Mouse (Mus musculus) central nervous system, embryonic 18 days (tissue): ENCODE measurements around the gene Gm20388. TPM values are rescaled to one million over a fixed set of nuclear protein-coding genes. Genes with fewer than 3 reads are reported as not detected.

Experiments
- polyA plus RNA-seq: library from polyadenylated mRNA; depleted of rRNA; stranded (reverse); fragments of >200 nt; gene quantifications from 2 replicates; pipeline ENCODE4 v1.2.3, GENCODE M21; 2012; rRNA removed

Gm20388 gene
- polyA plus RNA-seq: 45.4 and 47.0 TPM in 2 replicates

DNA sequence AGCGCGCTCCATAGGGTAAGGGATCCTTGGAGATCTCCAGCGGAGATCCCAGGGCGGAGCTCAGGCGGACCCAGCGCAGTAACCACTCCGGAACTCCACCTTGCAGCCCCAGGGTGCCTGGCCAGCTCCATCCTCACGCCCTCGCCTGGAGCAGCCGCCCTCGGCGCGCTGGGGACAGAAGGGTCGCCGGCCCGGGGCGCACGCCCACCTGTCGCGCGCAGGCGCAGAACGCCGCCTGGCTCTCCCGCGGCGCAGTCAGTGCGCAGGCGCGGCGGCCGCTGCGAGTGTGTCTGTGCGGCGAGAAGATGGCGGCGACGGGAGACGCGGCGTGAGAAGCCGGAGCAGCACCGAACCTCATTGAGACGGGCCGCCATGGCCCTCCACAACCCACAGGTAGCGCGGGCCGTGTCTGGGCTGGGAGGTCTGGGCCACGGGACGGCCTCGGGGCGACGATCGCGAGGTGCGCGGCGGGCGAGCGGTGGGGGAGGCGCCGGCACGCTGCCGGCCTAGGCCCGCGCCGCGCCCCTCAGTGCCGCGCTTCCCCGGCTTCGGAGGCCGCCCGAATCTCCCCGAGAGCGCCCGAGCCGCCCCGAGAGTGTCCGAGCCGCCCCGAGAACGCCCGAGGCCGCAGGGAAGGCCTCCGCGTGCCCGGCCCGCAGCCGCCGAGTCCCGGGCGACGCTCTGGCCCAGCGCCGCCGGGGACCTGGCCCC lies at the start of gene Gm20388:
Gm20388 (plus strand) TSS at position 295 of the 711 bp plus-strand sequence.

DNA sequence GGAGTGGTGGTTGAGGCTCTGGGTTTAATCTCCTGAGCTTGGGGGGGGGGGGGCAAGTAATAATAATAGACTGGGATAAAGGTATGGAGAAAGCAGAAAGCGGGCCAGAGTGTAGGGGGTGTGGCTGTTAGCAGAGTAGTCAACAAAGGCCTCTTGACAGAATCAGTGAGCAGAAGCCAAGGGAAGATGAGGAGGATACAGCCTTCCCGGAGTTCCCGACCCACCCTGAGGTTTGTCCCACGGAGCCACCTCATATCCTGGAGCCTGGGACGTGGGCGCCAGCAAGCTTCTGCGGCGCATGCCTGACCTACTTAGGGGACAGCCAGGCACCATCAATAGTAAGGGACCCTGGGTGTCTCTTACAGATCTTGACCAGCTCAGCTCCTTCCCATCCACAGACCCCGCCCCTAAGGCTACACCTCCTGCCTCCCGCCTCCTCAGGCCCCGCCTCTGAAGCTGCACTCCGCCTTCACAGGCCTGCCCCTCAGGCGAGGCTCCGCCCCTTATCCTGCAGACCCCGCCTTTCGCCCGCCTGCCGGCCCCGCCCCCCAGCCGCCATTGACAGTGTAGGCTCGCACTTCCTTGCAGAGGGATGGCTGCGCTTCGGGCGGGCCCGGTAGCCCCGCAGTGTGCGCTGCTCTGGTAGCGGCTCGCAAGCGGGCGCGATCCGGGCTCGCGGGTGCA lies 48.8 kb upstream of the Gm20388 start, which contains the start of gene Klhl36:
Klhl36 (plus strand) TSS at position 561 of the 684 bp plus-strand sequence.

DNA sequence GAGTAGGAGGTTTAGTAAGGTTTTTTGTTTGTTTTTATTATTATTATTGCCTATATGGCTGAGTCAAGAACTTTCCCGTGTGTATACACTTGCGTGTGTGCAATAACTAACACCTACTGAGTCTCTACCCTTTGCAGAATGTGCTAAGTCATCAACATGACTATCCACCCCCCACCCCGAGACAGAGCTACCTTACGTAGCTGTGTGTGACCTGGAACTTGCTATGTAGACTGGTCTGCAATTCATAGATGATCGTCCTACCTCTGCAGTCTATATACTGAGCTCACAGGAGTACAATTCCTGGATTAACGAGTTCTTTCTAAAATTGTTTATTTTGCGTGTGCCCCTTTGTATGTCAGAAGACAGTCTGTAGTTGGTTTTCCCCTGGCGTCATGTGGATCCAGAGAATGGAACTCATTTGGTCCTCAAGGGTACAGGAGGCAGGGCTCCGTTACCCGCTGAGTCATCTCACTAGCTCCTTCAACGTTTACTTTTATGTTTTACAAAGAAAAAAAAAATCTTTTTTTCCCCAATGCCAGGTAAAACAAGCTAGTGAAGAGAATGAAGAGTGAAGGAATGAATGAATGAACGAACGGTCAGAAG lies 596 bp upstream of the Gm20388 start, which contains the start of gene Usp10:
Usp10 (plus strand) TSS at position 417 of the 603 bp plus-strand sequence.

DNA sequence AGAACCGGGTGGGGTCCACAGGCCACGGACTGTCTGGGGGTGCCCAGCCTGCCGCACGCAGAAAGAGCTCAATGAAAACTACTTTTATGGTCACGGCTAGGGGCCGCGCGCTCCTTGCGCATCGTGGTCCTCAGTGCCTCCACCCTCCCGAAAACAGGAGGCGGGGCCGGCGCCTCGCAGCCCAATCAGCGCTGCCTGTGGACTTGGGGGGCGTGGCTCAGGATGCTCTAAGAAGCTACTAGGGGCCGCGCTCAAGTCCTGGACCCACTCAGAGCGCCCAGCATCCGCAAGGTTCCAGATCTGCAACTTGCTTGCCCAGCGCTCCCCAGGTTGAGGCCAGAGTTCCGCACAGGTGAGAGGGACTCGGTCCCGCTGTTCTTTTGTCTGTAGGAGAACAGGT lies 81.6 kb downstream of the Gm20388 start, which contains the start of gene Crispld2:
Crispld2 (plus strand) TSS at position 190 of the 400 bp plus-strand sequence.

DNA sequence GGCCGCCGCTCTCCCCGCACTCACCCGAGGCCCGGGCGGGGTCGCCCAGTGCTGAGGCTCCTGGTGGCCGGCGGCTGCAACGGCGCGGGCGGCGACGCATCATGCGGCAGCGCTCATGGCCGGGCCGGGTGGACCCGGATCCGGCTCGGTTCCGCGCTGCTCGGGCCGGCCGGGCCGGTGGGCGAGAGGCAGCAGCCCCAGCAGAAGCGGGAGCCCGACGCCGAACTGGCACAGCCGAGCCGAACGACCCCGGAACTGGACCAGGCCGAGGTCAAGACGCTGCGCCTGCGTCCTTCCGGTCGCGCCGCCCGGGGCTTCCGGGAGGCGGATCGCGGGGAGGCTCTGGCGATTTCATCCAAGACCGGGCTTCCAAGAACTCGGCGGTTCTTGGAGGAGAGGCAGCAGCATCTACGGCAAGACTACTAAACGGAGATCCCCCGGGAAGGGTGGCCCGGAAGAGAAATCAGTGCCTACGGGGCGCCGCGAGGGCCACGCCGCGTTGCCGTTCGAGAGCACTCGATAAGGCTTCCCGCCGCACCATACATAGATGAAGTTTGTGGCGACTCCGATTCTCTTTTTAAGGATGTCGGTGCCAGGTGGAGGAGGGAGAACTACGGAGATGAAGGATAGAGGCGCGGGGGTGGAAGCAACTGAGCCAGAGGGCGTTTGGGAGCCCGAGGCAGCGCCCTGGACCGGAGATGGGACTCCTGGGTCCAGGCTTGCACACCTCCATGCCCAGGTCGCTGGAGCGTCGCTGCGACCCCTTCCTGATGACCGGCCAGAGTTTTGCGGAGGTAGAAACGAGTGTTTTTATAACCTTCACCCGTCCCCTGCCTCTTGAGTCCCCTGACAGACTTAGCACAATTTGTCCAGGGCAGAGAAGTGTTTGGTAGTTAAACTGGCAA lies 190.7 kb downstream of the Gm20388 start, which contains the start of gene Zdhhc7:
Zdhhc7 (minus strand) TSS at position 415 of the 905 bp plus-strand sequence.

DNA sequence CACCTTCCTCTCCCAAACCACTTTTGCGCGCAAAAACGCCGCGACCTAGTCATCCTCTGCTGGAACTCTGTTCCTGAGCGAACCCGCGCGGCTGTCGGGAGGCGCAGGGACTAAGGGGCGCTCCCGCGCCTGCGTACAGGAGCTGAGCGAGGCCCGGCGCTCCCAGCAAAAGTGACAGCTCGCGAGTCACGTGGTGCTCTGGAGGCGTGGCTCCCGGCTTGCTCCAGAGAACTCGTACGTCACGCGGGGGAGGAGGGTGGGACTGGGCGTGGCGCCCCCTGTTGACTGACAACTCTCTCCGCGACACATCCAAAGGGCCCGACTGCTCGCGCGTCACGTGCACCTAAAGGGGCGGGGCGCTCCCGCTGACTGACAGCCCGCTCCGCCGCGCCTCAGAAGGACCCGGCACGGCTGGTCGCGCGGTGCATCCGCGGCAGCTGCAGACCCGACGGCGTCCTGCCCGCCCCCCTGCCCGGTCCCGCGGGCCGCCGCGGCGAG lies 203.2 kb downstream of the Gm20388 start, which contains the start of gene 6430548M08Rik:
6430548M08Rik (plus strand) TSS at position 395 of the 498 bp plus-strand sequence.

DNA sequence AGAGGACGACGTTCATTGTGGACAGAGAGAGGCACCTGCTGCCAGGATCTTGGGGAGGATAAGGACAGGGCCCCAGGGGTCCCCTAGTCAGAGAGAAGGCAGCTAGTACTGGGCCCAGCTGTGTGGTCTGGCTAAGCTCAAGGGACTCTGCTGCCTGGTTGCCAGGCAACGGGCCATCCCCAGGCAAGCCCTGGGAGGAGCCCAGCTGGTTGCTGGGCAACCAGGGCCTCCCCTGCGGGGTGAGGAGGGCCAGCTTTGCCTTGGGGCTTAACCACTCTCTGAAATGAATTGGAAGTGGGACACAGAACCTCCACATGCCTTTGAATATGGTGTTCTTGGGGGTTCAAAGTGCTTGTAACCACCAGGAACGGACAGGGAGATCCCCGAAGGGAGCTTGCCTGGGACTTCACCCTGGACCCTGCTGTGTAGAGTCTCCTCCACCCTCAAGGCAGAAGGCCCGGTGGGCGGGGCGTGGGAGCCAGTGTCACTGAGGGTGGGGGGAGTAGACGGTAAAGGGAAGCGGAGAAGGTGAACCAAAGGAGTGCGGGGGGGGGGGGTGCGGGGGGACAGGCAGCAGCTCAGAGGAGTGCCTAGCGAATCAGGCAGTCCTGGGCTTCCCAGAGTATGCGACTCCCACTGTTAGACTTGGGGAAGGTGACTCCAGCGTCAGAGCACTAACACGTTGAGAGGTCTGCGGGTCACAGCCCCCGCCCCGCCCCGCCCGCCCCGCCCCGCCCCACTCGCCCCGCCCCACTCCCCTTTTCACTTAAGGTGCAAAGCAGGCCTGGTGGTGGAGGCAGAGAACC lies 266.9 kb downstream of the Gm20388 start, which contains the start of gene Fam92b:
Fam92b (minus strand) TSS at position 149 of the 806 bp plus-strand sequence.

DNA sequence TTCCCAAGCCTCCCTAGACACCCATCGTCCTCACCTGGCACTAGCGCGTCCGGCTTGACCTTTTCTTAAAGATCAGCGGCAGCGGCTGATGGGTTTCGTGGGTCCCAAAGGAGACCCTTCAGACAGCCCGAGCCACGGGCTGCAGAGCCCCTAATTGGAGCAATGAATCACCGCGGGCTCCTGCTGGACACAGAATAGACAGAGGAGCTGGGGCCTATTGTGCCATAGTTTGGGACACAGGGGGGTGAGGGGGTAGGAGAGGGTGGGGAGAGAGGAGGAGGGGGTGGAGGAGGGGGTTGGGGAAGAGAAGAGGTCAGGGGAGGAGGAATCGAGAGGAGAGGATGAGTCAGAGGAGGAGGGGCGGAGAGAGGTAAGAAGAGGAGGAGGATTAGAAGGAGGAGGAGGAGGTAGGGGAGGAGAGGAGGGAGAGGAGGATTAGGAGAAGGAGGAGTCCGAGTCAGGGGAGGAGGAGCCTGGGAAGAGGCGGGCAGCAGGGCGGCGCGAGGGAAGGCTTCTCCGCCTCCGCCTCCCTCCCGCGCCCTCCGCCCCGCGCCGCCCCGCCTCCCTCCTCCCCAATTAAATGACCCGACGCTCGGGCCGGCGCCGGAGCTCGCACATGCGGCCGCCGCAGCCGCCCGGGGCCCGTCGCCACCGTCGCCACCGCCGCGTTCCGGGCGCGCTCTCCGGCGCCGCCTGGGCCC lies 317.4 kb downstream of the Gm20388 start, which contains the start of gene Gse1:
Gse1 (plus strand) TSS at position 566 of the 701 bp plus-strand sequence.

DNA sequence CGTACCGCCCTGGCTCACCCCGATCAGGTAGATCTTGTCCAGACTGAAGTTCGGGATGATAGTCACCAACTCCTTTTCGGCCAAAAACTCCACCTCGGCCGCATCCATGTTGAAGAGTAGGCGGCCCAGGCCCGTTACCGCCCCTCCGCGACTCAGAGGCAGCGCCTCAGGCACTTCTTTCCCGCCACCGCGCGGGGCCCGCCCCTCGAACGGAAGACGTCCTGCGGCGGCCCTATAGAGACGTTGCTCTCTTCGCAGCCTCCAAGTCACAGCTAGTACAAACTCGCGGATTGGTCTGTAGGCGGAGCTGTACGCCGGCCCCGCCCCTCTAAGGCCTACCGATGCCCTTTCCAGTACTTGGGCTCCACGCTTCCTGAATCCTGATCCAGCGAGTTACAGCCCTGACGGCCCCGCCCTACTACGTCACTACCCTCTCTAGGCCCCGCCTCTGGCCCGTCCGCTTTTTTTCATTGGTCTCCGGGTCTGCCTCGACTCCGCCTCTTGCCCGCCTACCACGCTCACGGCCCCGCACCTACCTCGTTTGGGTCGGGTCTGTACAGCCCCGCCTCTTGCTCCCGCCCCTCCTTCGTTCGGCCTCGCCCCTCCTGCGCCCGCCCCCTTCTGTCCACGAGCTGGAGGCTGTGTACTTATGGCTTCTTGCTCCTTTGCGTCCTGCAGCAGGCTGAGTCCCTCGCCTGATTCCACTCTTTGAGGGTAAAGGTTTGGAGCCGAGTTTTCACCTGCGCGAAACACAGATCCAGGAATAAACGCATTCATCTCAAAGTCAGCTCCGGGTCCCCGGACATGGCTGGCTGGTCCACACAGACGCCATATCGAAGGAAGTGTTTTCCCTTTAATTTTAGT lies 678.5 kb downstream of the Gm20388 start, which contains the start of gene Gins2:
Gins2 (minus strand) TSS at position 397 of the 864 bp plus-strand sequence.

DNA sequence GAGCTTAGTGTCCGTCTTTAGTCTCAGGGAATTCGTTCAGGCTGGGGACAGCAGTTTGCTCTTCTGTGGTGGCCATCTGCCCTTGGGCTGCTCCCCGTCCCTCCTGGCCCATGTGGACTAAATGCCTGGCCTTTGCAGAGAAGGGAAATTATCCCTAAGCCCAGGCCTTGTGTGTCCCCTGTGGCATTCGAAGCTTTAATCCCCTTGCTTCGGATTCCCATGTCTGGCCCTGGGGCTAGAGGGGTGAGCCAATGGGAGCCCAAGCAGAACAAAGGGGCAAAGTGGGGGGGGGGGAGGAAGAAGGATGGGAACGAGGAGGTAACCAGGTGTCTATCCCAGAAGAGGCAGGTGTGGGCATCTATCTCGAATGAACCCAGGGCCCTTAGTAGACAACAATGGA lies 736.9 kb downstream of the Gm20388 start, which contains the start of gene 1190005I06Rik:
1190005I06Rik (minus strand) TSS at position 101 of the 400 bp plus-strand sequence.

DNA sequence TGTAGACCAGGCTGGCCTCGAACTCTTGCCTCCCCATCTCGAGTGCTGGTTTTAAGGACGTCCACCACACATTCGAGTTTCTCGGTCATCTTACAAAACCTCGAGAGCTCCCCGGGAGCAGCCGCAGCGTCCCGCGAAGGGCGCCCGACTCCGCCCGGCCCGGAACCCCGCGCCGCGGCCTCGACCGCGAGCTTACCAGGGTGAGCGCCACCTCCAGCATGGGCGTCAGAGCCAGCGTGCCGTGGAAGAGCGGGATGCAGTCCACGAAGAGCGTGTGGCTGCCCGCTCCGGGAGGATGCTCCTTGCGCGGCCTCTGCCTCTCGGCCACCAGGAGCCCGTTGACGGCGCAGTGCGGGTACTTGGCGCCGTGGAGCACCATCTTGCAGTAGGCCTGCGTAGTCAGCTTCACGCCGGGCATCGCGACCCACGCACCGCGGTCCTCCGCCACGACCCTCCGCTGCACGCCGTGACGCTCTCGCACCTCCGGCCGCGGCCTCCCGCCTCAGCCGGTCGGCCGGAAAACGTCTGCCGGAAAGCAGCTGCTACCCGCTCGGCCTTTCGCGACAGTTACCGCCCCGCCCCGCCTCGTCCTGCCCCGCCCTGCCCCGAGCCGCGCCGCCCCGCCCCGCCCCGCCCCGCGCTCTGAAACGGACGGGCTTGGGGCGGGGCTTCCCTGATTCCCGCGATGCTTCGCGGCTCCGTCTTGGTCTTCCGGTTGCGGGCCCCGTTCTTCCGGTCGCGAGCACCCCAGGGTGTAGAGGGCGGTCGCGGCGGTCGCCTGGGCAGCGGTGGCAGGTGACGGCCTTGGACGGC lies 757.1 kb downstream of the Gm20388 start, which contains the start of the genes Gm27021 and Cox4i1:
Gm27021 (minus strand) TSS at position 519 of the 813 bp plus-strand sequence.
Cox4i1 (plus strand) TSS at position 662 of the 813 bp plus-strand sequence.

DNA sequence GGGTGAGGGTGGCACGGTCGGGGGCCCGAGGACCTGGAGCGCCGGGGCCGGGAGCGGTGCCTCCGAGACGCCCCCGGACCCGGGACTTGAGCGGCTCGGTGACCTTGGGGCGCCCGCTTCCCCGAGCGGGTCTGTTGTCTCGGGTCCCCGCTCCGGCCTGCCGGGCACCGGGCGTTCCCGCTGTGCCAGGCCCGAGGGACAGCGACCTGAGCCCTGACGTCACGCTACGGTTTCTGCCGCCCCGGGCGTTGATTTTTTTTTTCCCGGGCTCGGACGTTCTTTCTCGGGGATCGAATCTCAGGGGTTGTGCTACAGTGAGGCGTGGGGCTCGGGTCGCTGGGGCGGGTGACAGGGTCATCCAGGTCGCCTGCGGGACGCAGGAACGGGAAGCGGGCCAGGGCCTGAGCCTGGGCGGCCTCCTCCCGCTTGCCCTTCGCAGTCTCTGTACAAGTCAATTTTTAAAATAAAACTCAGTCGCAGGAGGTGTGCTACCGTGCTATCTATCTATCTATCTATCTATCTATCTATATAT lies 757.8 kb downstream of the Gm20388 start, which contains the start of gene Emc8:
Emc8 (minus strand) TSS at position 200 of the 532 bp plus-strand sequence.

DNA sequence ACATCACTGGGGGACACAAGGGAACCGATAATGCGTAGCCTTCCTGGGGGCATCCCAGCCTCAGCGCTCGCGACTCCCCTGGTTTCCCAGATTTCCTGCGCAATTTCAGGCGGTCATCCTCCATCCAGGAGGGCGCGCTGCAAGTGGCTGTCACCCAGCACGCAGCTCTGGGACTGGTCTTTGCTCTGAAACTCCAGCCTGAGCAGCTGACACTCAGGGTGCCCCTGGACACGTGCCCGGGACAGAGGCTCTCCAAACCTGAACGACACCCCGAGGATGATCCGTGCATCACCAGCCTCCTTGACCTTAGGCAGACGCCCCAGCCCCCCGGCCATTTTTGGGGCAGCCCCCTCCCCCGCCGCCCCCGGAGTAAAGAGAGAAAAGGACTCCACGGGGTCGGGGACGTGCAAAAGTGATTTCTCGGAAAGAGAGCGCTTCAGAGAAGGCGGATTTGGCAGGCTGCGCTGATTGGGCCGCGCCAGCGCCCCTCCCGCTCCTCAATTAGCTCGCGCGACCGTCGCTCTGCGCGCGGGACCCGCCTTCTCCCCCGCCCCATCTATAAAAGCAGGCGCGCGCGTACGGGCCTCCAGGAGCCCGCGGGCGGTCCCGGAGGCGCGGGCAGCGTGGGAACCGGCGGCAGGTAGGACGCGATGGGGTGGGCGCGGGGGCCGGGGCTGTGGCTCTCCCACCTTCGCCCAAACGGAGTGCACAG lies 825.3 kb downstream of the Gm20388 start, which contains the start of gene Irf8:
Irf8 (plus strand) TSS at position 589 of the 712 bp plus-strand sequence.

DNA sequence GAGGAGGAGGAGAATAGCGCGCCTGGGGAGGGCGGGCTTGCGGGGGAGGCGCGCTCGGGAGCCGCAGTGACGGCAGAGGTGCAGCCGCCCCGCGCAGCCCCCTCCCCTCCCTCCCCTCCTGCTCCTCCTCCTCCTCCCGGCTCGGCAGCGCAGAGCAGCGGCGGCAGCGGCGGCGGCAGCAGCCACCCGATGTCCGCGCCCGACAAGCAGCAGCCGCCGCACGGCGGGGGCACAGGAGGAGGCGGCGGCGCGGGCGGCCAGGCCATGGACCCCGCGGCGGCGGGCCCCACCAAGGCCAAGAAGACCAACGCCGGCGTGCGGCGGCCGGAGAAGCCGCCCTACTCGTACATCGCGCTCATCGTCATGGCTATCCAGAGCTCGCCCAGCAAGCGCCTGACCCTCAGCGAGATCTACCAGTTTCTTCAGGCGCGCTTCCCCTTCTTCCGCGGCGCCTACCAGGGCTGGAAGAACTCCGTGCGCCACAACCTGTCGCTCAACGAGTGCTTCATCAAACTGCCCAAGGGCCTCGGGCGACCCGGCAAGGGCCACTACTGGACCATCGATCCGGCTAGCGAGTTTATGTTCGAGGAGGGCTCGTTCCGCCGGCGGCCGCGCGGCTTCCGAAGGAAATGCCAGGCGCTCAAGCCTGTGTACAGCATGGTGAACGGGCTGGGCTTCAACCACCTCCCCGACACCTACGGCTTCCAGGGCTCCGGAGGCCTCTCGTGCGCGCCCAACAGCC lies 1173.7 kb downstream of the Gm20388 start, which contains the start of gene Foxf1:
Foxf1 (plus strand) TSS at position 177 of the 742 bp plus-strand sequence.

DNA sequence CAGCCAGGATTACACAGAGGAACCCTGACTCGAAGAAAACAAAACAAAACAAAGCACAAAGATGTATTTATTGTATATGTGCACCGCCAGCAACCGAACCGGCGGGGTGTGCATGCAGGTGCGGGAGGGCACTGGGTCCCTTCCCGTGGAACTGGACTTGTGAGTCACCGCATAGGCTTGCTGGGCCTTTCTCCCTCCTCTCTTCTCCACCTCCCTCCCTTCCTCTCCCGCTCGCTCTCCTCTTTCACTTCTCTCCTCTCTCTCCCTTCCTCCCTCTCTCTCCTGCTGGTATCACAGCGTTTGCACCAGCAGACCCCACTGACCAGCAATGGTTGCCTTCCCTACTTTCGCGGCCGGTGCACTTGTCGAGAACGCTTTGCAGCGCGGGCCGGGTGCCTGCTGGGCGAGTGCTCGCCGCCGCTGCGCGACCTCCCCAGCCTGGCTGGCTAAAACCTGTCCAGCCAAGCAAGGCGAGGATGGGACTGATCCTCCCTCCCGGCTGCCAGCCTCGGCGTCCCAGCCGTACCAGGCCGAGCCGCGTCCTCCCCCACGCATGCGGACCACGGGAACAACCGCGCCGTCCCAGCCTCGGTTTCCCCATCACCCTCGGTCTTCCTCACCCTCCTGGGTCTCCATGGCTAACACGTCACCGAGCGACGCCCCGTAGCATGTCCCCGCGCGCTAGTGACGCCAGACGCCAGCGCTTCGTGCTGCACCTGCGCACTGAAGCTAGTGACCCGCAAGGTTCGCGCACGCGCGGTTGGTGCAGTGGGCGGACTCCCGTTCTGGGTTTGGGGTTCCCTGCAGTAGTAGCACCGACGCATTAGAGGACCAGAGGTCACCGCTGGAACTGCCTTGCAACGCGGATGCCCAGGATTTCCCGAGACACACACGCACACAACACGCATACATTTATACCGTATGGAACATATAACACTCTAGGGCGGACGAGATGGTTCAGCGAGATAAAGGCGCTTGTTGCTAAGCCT lies 1197.3 kb downstream of the Gm20388 start, which contains the start of gene Mthfsd:
Mthfsd (minus strand) TSS at position 725 of the 989 bp plus-strand sequence.

